Mouse (Mus musculus) embryo, embryonic 11.5 days (tissue): ENCODE measurements around the gene Disp2.

Experiments
- DNase-seq: peaks from one replicate; pipeline ENCODE4 v3.0.0-alpha.2; 2012; ENCODE audit warnings: low read depth, low spot score

Gene Disp2

DNA sequence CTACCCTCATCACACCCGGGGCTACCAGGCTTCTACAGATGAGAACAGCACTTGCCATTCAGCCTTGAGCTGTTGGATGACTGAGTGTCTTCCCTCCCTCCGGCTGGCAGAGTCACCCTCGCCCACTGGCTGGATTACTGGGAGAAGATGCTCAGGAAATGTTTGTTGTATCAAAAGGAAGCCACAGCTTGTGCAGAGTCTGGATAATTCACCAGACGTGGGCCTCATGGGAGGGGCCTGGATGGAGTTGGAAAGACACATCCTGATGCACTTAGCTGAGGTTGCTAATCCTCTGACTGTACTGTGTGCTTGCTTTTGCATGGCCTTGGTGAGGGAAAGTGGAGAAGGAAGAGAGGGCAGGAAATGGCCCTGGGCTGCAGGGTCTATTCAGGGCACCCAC is 23.4 kb upstream of the Disp2 start:
- no peak for DNase-seq

DNA sequence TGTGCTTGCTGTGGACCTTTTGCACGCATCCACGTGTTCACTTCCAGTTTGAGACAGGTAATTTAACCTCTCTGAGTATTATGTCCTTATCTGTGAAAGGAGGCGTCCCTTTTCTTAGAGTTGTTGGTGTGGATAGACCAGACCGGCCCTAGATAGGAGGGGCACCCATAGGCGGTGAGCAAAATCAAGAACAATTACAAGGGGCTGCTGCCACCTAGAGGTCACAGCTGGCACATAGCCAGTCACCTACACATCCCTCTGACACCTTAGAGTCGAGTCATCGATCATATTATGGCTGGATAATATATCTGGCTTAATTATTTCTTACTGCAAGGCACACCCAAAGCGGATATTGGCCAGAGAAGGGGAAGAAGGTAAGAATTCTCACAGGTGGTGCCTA is 19.7 kb upstream of the Disp2 start:
- DNase-seq = no peak

GRCm38 (mm10) chr2:118760311-118761025 is 19.1 kb upstream of the Disp2 start:
- no peak for DNase-seq

DNA sequence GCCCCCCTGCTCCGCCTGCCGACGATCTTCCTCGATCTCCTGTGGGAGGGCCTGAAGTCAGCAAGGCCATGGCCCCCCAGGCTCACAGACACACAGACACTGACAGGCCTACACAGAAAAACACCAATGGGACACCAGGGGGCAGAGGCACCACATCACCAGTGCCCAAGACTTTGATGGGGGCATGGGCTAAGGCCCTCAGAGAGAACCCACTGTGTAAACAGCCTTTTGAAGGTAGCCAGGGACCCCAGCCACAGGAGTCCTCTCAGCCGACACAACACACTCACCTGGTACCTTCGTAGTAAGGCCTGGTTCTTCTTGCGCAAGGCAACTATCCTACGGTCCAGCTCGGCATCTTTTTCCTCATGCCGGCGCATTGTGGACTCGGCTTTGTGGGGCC is 18.2 kb upstream of the Disp2 start:
- DNase-seq = no peak

DNA sequence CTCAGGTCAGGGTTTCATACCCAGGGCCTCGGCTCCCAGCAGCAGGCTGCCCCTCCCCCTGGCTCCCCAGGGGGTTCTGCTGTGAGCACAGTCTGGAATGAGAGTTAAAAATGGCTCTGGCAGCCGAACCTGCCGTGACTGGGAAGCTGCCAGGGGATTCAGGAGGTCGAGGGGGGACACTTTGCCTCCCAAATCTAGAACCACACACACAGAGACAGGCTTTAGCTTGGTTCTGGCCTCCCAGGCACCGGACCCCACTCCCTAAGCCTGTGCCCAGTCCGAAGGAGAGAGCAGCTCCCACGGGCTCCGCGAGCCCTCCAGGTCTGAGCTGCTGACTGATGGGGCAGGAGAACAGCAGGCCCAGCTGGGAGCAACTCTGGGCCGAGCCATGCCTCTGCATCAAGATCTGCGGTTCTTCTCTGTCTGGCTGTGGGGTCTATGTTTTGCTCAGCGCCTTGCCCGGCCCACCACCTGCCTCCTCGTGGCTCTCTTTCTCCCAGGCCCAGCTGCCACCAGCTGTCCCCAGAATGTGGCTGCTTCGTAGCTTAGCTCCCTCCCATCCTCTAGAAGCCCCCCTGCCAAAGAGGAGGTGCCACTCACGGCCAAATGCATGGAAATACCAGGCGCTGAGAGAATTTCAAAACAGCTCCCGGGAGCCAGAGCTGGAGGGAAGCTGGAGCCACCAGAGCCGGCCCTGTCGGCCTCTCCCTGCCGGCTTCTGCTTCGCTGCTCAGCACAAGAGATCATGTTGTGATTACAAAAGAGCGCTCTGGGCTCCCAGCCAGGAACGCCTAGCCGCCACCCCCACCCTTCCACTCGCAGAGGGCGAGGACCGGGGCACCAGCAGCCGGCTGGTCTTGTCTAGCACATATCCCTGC is 17.4 kb upstream of the Disp2 start, which contains the start of gene Ccdc9b:
Ccdc9b (minus strand) TSS at position 756 of the 878 bp plus-strand sequence.
- DNase-seq = no peak

- no peak for DNase-seq
Observed at GRCm38 (mm10) chr2:118762784-118763148, 16.8 kb upstream of the Disp2 start.

GRCm38 (mm10) chr2:118763469-118763868 is 16.1 kb upstream of the Disp2 start:
- DNase-seq = no peak

- DNase-seq = no peak
Observed at GRCm38 (mm10) chr2:118764094-118764831, 15.3 kb upstream of the Disp2 start.

DNA sequence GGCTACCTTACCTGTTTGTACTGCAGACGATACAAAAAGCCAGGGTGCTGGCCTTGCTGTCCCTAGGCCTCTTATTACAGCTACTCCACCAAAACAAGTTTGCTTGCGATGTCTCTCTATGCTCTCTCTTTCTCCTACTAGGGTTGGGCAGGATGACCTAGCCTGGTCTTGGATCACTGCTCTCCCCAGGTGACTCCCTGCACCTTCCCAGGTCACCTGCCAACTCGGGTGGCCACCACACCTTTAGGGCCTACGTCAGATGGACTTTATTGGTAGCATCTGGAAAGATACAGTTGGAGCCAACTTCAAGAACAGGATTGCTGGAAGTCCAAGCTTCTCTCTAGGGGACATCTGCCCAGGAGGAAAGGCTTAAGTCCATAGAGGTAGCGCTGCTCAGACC is 14.6 kb upstream of the Disp2 start:
- no peak for DNase-seq

DNA sequence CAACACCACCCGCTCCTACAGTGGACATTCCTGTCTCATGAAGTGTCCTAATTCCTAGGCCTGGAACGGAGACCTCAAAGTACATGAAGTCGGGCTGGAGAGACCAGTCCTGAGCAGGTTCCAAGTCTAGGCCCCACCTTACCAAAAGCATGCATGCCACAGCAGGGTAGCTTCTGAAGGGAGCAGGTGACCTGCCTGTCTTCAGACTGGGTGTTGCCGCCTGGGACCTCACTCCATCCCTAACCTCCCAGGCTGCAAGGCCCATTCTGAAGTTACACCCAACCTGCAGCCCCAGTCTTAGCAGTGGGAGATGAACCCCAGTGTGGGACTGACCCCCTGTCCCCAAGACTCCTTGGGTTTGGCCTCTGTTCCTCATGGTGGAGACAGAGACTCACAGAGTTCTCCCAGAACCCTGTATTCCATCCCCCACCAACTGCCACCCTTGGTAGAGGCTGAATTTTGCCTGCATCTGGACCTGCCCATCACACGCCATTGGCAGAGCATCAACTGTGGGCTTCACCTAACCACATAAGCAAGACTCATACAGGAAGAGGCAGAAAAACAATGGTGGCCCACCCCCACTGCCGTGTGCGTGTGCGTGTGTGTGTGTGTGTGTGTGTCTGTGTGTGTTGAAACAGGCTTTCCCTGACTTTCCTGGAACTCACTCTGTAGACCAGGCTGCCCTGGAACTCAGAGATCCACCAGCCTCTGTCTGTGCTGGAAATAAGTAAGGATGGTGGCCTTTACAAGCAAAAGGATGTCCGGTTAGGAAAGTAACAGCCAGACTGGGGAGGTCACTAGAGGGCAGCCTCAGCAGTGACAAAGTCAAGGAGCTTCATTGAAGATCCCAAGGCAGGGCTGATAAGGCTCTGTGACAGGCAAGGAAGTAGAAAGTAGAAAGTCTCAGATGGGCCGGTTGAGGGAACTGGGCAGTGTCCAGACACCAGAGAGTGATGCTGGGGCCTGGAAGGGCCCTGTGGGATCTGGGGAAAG is 13.2 kb upstream of the Disp2 start:
- no peak for DNase-seq

- DNase-seq = no peak
Observed at GRCm38 (mm10) chr2:118772158-118772874, 7.2 kb upstream of the Disp2 start, which contains the start of gene Phgr1. Phgr1 (plus strand) TSS chr2:118772769.

DNA sequence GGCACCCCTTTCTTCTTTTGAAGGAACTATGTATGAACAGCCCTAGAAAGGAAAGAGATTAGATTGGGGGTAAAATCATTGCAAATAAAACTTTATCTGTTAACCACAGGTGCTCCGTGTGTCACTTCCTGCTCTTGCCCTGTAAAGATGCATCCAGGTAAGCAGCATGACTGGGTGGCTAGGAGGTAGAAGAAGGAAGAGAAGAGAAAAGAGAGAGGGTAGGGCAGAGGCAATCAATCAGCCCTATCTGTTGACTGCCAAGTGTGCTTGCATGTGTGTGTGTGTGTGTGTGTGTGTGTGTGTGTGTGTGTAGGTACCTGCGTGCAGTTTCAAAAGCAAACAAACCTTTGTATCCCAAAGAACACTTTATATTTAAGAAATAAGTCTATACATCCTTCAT is 5.0 kb upstream of the Disp2 start:
- DNase-seq = no peak

DNA sequence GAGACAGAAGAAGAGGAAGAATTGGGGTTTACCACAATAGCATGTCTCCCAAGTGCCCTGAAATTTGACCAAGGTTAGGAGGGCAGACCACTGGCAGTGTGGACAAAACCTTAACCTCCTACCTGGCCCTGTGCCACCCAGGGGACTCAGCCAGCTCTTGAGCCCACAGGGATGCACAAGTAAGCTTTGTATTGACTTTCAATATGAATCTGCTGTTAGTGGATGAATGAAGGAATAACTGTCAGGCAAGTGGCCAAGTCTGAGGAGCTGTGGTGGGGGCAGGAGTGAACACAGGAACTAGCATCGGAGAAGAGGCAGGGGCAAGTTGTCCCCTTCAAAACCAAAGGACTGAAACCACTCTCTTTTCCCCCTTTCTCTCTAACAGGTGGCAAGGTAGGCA is 4.1 kb upstream of the Disp2 start:
- no peak for DNase-seq

- no peak for DNase-seq
Observed at GRCm38 (mm10) chr2:118775846-118776245, 3.7 kb upstream of the Disp2 start.

DNA sequence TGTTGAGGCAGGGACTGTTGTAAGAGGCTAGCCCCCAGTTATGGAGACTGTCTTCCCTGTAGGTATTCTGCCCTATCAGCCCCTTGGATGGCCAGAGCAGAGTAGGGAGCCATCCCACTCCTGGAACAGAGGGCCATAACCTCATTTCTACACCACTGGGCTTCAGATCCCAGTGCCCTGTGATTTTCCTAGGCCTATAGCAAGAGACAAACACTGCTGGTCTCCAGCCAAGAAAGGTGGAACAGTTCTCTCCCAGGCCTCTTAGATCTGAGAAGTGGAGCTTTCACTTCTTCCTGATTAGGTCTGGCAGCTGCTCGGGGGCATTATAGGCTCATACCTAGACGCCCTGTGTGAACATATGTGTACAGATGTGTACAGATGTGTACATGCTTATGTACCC is 3.2 kb upstream of the Disp2 start:
- no peak for DNase-seq

DNA sequence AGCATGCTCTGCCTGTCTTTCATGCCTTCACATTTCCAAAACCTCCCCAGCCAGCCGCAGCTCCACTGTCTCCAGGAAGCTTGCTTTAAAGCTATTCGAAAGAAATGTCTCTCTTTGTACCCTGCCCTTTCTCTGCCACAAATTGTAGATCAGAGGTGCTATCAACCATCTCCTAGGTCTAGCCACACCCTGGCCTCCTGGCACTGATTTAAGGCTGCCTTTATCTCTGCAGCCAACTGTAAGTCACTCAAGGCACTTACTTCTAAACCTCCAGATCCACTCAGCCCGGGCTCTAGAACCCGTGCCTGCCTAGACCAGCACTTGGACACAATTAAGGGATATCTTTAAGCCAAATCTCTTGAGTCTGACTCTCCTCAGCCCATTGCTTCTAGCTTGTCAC is 1.1 kb upstream of the Disp2 start:
- DNase-seq = no peak

DNA sequence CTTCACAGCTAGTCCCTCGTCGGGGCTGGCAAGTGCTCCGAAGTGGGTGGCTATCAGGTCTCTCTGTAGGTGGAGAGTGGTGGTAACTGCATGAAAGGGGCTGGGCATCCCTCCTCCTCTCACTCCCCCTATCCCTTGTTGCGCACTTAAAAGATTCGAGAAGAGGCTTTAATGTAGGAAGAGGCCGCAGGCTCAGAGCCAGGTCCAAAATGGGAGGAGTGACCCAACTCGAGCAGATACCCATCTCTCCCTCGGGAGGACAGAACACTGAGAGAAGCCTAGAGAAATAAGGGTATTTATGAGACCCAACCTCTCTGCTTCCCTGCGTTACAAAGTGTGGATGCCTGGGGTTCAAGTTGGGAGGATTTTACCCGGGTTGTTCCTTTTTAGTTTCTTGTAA is 454 bp upstream of the Disp2 start:
- no peak for DNase-seq

DNA sequence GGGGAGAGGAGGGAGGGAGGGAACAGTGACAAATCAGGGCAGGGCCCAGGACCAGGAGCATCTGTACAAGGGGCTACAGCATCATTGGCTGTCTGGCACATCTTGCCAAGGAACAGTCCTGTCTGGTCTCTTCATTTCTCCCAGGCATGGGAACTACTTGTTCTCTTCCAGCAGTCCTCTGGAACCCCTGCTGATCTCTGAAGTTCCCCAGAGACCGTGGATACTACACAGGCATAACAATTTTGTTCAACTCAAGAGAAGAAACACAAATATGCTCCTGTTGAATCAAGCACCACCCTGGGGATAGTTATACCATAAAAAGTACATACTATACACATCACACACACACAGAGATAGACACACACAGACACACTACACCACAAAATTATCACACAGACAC is 1.6 kb downstream of the Disp2 start:
- no peak for DNase-seq

DNA sequence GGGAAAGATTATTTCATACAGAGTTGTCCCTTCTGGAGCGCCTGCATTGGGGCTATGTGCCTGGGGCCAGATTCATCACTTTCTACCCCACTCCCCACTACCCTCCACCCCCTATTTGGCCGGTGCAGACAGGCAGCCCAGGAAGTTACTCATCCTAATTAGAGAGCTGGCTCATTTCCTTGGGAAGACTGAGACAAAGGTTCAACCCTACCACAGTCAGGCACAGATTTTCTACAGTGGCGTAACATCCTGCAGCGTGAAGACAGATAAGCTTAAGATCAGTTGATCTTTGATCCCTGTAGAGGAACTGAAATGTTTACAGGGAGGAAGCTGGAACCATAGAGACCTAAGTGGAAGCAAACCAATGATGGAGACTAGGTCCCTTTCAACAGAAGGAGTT is 2.8 kb downstream of the Disp2 start:
- DNase-seq = no peak

DNA sequence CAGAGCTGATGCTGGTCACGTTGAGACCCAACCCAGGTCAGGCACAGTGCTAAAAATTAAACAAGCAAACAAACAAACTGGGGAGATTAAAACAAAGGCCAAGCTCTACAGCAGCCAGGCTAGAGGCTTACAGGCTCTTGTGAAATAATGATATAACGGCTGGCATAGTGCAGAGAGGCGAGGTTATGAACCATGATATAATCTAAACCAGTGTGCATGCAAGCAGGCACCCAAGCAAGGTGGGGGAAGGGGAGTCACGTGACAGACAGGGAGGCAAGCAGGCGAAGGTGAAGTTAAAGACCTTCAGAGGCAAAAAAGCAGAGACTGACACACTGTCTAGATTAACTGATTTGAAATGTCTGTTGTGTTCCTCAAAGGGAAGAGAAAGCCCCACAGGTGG is 3.6 kb downstream of the Disp2 start:
- no peak for DNase-seq
